Mouse (Mus musculus) liver, embryonic 14.5 days (tissue): ENCODE measurements around the gene Catsperz. TPM values are rescaled to one million over a fixed set of nuclear protein-coding genes. Genes with fewer than 3 reads are reported as not detected.
A peak's percentile ranks its signal among the peaks of the same experiment; 100 is the strongest.

Experiments
- ATAC-seq: fragments of 200-750 bp; cut with Nextera tagmentation; 2 replicates; pipeline ENCODE4 v1.8.0; 2017; ENCODE audit warnings: moderate number of reproducible peaks, mild to moderate bottlenecking, moderate library complexity; ENCODE audit not compliant: insufficient read depth
- DNase-seq, 3 experiments: peaks; one replicate each; pipeline ENCODE4 v3.0.0-alpha.2; 2012 to 2013; ENCODE audit warnings: low read depth in 3 of 3, low spot score in 3 of 3
- H3K27ac ChIP-seq: fragments of 300-500 bp; sonication (generic); 2 replicates; pipeline ENCODE4 v1.5.1; 2014; ENCODE audit warnings: moderate library complexity, mild to moderate bottlenecking, control low read depth, inconsistent platforms
- H3K27me3 ChIP-seq: fragments of 300-500 bp; sonication (generic); 2 replicates; pipeline ENCODE4 v1.6.1; 2014; ENCODE audit warnings: mild to moderate bottlenecking, low read length, moderate library complexity; ENCODE audit not compliant: control insufficient read depth, insufficient read depth
- H3K36me3 ChIP-seq: fragments of 300-500 bp; sonication (generic); replicated peaks from 2 replicates; pipeline ENCODE4 v1.6.1; 2014; ENCODE audit warnings: low read depth; ENCODE audit not compliant: control insufficient read depth, insufficient read depth
- H3K4me1 ChIP-seq, 2 experiments: fragments of 200-500 bp in 1 of 2; fragments of 300-500 bp in 1 of 2; sonication (generic) in 1 of 2; replicated peaks; 2 replicates each; pipeline ENCODE4 v1.6.1; 2012 to 2014; ENCODE audit warnings: antibody characterized with exemption in 1 of 2, inconsistent platforms in 1 of 2, low read length in 1 of 2; ENCODE audit not compliant: control insufficient read depth in 2 of 2, insufficient read depth in 2 of 2
- H3K4me2 ChIP-seq: fragments of 300-500 bp; sonication (generic); 2 replicates; pipeline ENCODE4 v1.6.1; 2014; ENCODE audit warnings: low read depth, mild to moderate bottlenecking, control low read depth, moderate library complexity
- H3K4me3 ChIP-seq, 2 experiments: fragments of 200-500 bp in 1 of 2; fragments of 300-500 bp in 1 of 2; sonication (generic) in 1 of 2; 2 replicates each; pipeline ENCODE4 v1.5.1; 2012 to 2014; ENCODE audit warnings: low read depth in 2 of 2, low read length in 2 of 2, mild to moderate bottlenecking in 2 of 2, control low read depth in 1 of 2, inconsistent platforms in 1 of 2, moderate library complexity in 1 of 2; ENCODE audit not compliant: insufficient read depth in 1 of 2
- H3K9ac ChIP-seq: fragments of 300-500 bp; sonication (generic); replicated peaks from 2 replicates; pipeline ENCODE4 v1.6.1; 2014; ENCODE audit warnings: mild to moderate bottlenecking, control low read depth, moderate library complexity
- H3K9me3 ChIP-seq: fragments of 300-500 bp; sonication (generic); 2 replicates; pipeline ENCODE4 v1.6.1; 2016; ENCODE audit warnings: low read length, mixed read lengths; ENCODE audit not compliant: control insufficient read depth
- CTCF ChIP-seq: IDR thresholded peaks from 2 replicates; pipeline ENCODE4 v1.5.1; 2016; ENCODE audit warnings: antibody characterized with exemption, low read depth, control low read depth
- EP300 ChIP-seq: IDR thresholded peaks from 2 replicates; pipeline ENCODE4 v1.6.1; 2016; ENCODE audit warnings: antibody characterized with exemption, low read depth
- WGBS: fragments of 180-500 bp; shearing (Covaris S2); extraction: QIAGEN DNeasy Blood & Tissue Kit; methylation state at CpG from one replicate; pipeline ENCODE4 v1.1.7; 2014; ENCODE audit not compliant: insufficient replicate concordance; 5-methylcytosine and 5-hydroxymethylcytosine counted together
- polyA plus RNA-seq, 2 experiments: library from polyadenylated mRNA; depleted of rRNA in 1 of 2; stranded (reverse) in 1 of 2; unstranded in 1 of 2; fragments of >200 nt; fragmentation: Nextera tagmentation in 1 of 2; extraction: Ambion mirVana in 1 of 2; gene quantifications; 2 replicates each; pipeline versions ENCODE4 v1.2.1 to v1.2.3; 2012 to 2014

The Catsperz gene
- polyA plus RNA-seq, 2 experiments, result 0.16 to 0.28 TPM

DNA sequence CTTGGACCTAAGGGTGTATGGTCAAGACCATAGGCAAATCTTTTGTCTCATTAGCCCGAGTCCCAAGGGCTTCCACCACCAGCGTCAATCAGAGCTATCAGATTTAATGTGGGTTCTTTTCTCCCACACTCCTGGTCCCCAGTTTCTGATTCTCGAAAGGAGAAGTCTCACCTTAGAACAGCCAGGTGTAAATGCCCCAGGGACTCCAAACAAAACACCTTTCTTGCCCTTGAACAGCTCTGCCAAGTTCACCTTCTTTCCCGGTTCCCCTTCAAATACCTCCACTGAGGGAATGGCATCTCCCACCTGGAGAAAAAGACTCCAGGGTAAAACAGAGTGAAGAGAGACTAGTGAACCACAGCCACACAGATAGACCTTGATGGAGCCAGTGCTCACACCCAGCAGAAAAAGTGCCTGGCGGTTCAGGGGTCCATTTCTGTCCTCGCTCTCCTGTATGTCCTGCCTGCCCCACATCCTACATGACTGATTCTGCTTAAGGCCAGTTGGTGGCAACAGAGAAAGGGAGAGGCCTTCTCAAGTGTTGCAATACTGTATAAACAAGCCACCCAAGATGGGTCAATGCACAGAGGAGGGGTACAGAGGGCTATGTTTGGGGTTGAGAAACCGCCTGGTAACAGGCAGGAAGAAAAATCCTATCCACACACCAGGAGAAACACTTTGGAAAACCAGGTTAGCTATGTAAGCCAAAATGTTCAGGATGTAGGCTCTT is 17.2 kb downstream of the Catsperz start:
- peak overlapping the region; percentile 94 for H3K4me2 ChIP-seq
- WGBS, result 68% methylated on average over 7 of the region's 7 CpGs
- no peak overlapping the region for H3K9ac ChIP-seq
- TF ChIP-seq EP300 (no peak), CTCF (no peak)
- H3K9me3 ChIP-seq, result no peaks in the 10 kb centered on the region
- ATAC-seq, result no peak
- no peaks in the 10 kb centered on the region for H3K27me3 ChIP-seq
- no peak overlapping the region for H3K27ac ChIP-seq
- H3K4me1 ChIP-seq, result peaks cover 2 to 7% of the 10 kb centered on the region in 2 experiments; a peak in 2 of 4 replicates
- H3K4me3 ChIP-seq, result peak overlapping the region; percentile 82; a peak in 3 of 4 replicates
- DNase-seq, result no peak
- peaks cover 18% of the 10 kb centered on the region for H3K36me3 ChIP-seq

DNA sequence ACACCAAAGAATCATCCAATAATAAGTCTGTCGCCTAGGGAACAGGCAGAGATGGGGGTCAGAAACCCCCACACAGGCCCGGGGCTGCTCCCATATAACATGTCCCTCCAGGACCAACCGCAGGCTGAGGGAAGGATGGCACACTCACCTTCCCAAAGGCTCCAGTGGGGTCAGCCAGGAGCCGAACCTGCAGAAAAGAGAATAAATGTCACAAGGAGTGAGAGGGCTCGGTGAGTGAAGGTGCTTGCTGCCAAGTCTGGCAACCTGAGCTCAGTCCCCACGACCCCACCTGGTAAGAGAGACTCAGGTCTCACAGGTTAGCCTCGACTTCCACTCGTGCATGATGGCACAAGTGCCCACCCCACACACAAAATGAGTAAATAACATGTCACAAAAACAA is 18.1 kb downstream of the Catsperz start:
- H3K36me3 ChIP-seq, result peaks cover 12% of the 10 kb centered on the region

GRCm38 (mm10) chr19:6906199-6906598 is 19.0 kb downstream of the Catsperz start:
- Histone ChIP-seq H3K4me2 (no peak overlapping the region), H3K9me3 (no peaks in the 10 kb centered on the region), H3K4me3 (no peak overlapping the region), H3K9ac (no peak overlapping the region), H3K36me3 (peaks cover 3% of the 10 kb centered on the region), H3K27me3 (no peaks in the 10 kb centered on the region), H3K27ac (no peak overlapping the region), H3K4me1 (peaks cover 2 to 7% of the 10 kb centered on the region in 2 experiments; a peak in 2 of 4 replicates)
- DNase-seq, result no peak
- ATAC-seq, result no peak
- TF ChIP-seq CTCF (no peak), EP300 (no peak)
- 74% methylated on average over 3 of the region's 3 CpGs for WGBS

More for the DNA sequence above, 18.1 kb downstream of the Catsperz start:
- H3K4me3 ChIP-seq, result no peak overlapping the region
- no peak overlapping the region for H3K27ac ChIP-seq
- H3K9me3 ChIP-seq, result no peaks in the 10 kb centered on the region
- H3K27me3 ChIP-seq, result no peaks in the 10 kb centered on the region
- DNase-seq (no peak), ATAC-seq (no peak)
- H3K9ac ChIP-seq, result no peak overlapping the region
- no peak for TF ChIP-seq EP300
- TF ChIP-seq CTCF, result no peak
- peaks cover 2 to 7% of the 10 kb centered on the region in 2 experiments; a peak in 2 of 4 replicates for H3K4me1 ChIP-seq
- WGBS, result 79% methylated on average over 8 of the region's 8 CpGs
- H3K4me2 ChIP-seq, result no peak overlapping the region

- Histone ChIP-seq H3K9ac (no peak overlapping the region), H3K4me3 (no peak overlapping the region), H3K27ac (no peak overlapping the region), H3K4me1 (peaks cover 0 to 7% of the 10 kb centered on the region in 2 experiments; a peak in 2 of 4 replicates), H3K9me3 (no peaks in the 10 kb centered on the region), H3K4me2 (no peak overlapping the region), H3K36me3 (peaks cover 3% of the 10 kb centered on the region; the same call in 1 of the 2 replicates), H3K27me3 (no peaks in the 10 kb centered on the region)
- TF ChIP-seq EP300, result no peak
- no peak for TF ChIP-seq CTCF
- DNase-seq, result no peak
- ATAC-seq, result no peak
- 74% methylated on average over 11 of the region's 11 CpGs for WGBS
Measured at GRCm38 (mm10) chr19:6905498-6906159, 19.6 kb downstream of the Catsperz start.

DNA sequence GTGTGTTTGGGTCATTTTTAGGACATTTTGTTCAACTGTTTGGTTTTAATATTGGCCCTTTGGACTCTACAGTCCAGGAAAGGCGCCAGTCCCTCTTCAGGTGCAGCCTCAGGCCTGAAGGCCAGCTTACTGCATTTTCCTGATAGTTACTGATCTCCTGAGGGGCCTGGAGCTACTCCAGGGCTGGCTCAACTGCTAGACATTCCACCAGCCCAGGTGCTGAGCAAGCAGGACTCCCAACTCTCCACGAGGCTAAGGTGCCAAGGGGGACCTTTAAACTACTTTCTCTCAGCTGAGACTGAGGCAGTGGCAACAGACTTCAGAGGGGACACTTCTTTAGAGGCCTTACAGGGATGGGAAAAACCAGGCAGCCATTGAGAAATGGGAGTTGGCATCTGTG is 20.3 kb downstream of the Catsperz start:
- H3K9me3 ChIP-seq, result no peaks in the 10 kb centered on the region
- 60% methylated on average over 2 of the region's 2 CpGs for WGBS
- H3K4me3 ChIP-seq, result no peak overlapping the region
- no peak overlapping the region for H3K9ac ChIP-seq
- no peaks in the 10 kb centered on the region for H3K27me3 ChIP-seq
- DNase-seq (no peak), ATAC-seq (no peak)
- peaks cover 3% of the 10 kb centered on the region; the same call in 1 of the 2 replicates for H3K36me3 ChIP-seq
- H3K4me2 ChIP-seq, result no peak overlapping the region
- H3K4me1 ChIP-seq, result peaks cover 0 to 7% of the 10 kb centered on the region in 2 experiments; a peak in 2 of 4 replicates
- TF ChIP-seq CTCF (no peak), EP300 (no peak)
- no peak overlapping the region for H3K27ac ChIP-seq
